In the genomic region with DNA sequence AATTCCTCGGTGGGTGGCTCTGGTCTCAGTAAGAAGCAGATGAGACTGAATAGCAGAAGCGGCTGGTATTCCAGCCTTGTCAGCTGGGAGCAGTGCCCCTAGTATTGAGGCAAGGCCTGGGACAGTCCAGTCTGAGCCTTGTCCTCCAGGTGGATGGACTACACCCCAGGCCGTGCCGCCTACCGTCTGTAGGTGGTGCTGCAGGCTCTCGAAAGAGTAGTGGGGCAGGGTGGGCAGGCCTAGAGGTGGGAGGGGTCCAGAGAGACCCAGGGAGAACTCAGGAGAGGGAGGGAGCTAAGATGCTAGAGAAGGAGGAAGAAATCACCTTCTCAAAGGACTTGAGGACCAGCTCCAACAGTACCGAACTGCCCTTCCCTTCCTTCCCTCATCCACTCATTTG, we compare ENCODE assay signal across 8 mouse cellular contexts.
DNase-seq lines count a peak whose midpoint lies in the region; ATAC-seq and TF ChIP-seq lines count a peak whose summit lies in the region.

No protein-coding gene starts in this region.

- H3K27ac ChIP-seq in kidney, embryonic 14.5 days (ENCODE audit: low read depth, low read length) = no peak overlapping the region
- no peak overlapping the region for H3K27ac ChIP-seq in kidney, adult 2 months (ENCODE audit: insufficient read depth, low read depth, low read length)
- no peak overlapping the region for H3K27ac ChIP-seq in kidney, postnatal 0 days
- H3K27ac ChIP-seq in stomach, embryonic 14.5 days (ENCODE audit: low read length) = no peak overlapping the region

- 15% methylated on average over 6 of the region's 7 CpGs for WGBS in kidney, embryonic 14.5 days
- WGBS in kidney, adult 2 months = 32% methylated on average over 7 of the region's 7 CpGs
- WGBS in kidney, postnatal 0 days = 20% methylated on average over 7 of the region's 7 CpGs
- WGBS in stomach, embryonic 14.5 days = 18% methylated on average over 7 of the region's 7 CpGs

- H3K27me3 ChIP-seq in kidney, embryonic 14.5 days (ENCODE audit: control insufficient read depth, insufficient read depth, low read length) = 0 out of 2 replicates have a peak, but pooled peaks cover 2% of the 10 kb centered on the region
- H3K27me3 ChIP-seq in kidney, adult 2 months (replicated peaks; ENCODE audit: control insufficient read depth, insufficient read depth, low read length) = no peaks in the 10 kb centered on the region
- no peaks in the 10 kb centered on the region for H3K27me3 ChIP-seq in kidney, postnatal 0 days (ENCODE audit: insufficient read depth, low read length)
- H3K27me3 ChIP-seq in stomach, embryonic 14.5 days (ENCODE audit: control insufficient read depth, insufficient read depth, low read length) = no peaks in the 10 kb centered on the region

- no peaks in the 10 kb centered on the region for H3K36me3 ChIP-seq in kidney, embryonic 14.5 days (ENCODE audit: control insufficient read depth, insufficient read depth, low read length)
- no peaks in the 10 kb centered on the region for H3K36me3 ChIP-seq in kidney, adult 2 months (ENCODE audit: control insufficient read depth, insufficient read depth, low read length)
- no peaks in the 10 kb centered on the region for H3K36me3 ChIP-seq in kidney, postnatal 0 days (ENCODE audit: insufficient read depth, low read length)
- no peaks in the 10 kb centered on the region for H3K36me3 ChIP-seq in stomach, embryonic 14.5 days (ENCODE audit: control insufficient read depth, insufficient read depth, low read length)

- H3K4me1 ChIP-seq in kidney, embryonic 14.5 days (ENCODE audit: control insufficient read depth, insufficient read depth, low read length) = no peaks in the 10 kb centered on the region
- 0 out of 2 replicates have a peak, but pooled peaks cover 3% of the 10 kb centered on the region for H3K4me1 ChIP-seq in kidney, adult 2 months (ENCODE audit: control insufficient read depth, insufficient read depth, low read length)
- 0 out of 2 replicates have a peak, but pooled peaks cover 3% of the 10 kb centered on the region for H3K4me1 ChIP-seq in kidney, postnatal 0 days (replicated peaks; ENCODE audit: insufficient read depth, low read length)
- no peaks in the 10 kb centered on the region for H3K4me1 ChIP-seq in stomach, embryonic 14.5 days (ENCODE audit: control insufficient read depth, insufficient read depth, low read length)

- TF ChIP-seq CTCF in kidney, adult 2 months (conservative IDR thresholded peaks at IDR 0.05; ENCODE audit: insufficient read depth, insufficient read length, low read depth, low read length) = no peak; the same call in 1 of the 2 replicates
- TF ChIP-seq CTCF in kidney, postnatal 0 days (IDR thresholded peaks at IDR 0.05; ENCODE audit: low read depth) = peak; percentile 73

- no peaks in the 10 kb centered on the region for H3K9me3 ChIP-seq in kidney, embryonic 14.5 days (ENCODE audit: control insufficient read depth, low read length)
- H3K9me3 ChIP-seq in kidney, postnatal 0 days (replicated peaks; ENCODE audit: low read length) = no peaks in the 10 kb centered on the region
- H3K9me3 ChIP-seq in stomach, embryonic 14.5 days (ENCODE audit: control insufficient read depth, low read depth, low read length) = no peaks in the 10 kb centered on the region

- H3K4me3 ChIP-seq in kidney, embryonic 14.5 days (ENCODE audit: low read length) = no peak overlapping the region
- H3K4me3 ChIP-seq in kidney, adult 2 months (ENCODE audit: insufficient read depth, low read depth, low read length) = no peak overlapping the region
- no peak overlapping the region for H3K4me3 ChIP-seq in kidney, postnatal 0 days (replicated peaks; ENCODE audit: low read depth, low read length)
- no peak overlapping the region for H3K4me3 ChIP-seq in stomach, embryonic 14.5 days (ENCODE audit: low read depth, low read length)

- peak; percentile 75 for ATAC-seq in kidney, embryonic 14.5 days (ENCODE audit: low FRiP score, low TSS enrichment)
- peak; percentile 74; the same call in 1 of the 2 replicates for ATAC-seq in kidney, postnatal 0 days (replicated peaks; ENCODE audit: low FRiP score, low read depth)
- ATAC-seq in stomach, embryonic 14.5 days (ENCODE audit: insufficient number of reproducible peaks, insufficient read depth, low FRiP score, low read depth) = peak; percentile 65; the same call in 1 of the 2 replicates

- H3K4me2 ChIP-seq in kidney, embryonic 14.5 days (replicated peaks; ENCODE audit: low read depth, low read length) = no peak overlapping the region
- H3K4me2 ChIP-seq in kidney, postnatal 0 days (ENCODE audit: low read length) = no peak overlapping the region
- no peak overlapping the region for H3K4me2 ChIP-seq in stomach, embryonic 14.5 days (replicated peaks; ENCODE audit: low read depth, low read length)

- H3K9ac ChIP-seq in kidney, embryonic 14.5 days (ENCODE audit: low read depth, low read length) = no peak overlapping the region
- no peak overlapping the region for H3K9ac ChIP-seq in kidney, postnatal 0 days (ENCODE audit: low read depth, low read length)
- H3K9ac ChIP-seq in stomach, embryonic 14.5 days (replicated peaks; ENCODE audit: low read depth, low read length) = no peak overlapping the region

- TF ChIP-seq POLR2A in kidney, adult 2 months (IDR thresholded peaks at IDR 0.05; ENCODE audit: low read depth, low read length) = no peak

- no peak for DNase-seq in kidney, adult 2 months
- peak; percentile 19 for DNase-seq in ES-CJ7 (ENCODE audit: low read depth, low spot score)
- peak; percentile 77 for DNase-seq in embryo, embryonic 10.5 days (ENCODE audit: low spot score)
- DNase-seq in kidney, postnatal 0 days (ENCODE audit: low spot score) = peak; percentile 75
- DNase-seq in adipocyte (ENCODE audit: low spot score) = no peak
- no peak for DNase-seq in spleen, postnatal 36 days (ENCODE audit: low spot score in 2 of 2)

Comparison
In these comparisons a context has a peak if more than half of its experiments do, and no peak if none do; other contexts are left out.
1. DNase-seq: peak in ES-CJ7 (single experiment), embryo, embryonic 10.5 days (single experiment) and kidney, postnatal 0 days (single experiment); none in kidney, adult 2 months (single experiment), adipocyte (single experiment) and spleen, postnatal 36 days (0 of 2).
2. Peak in every context shown above with its lines, with median percentiles within 50 percentile points of each other: ATAC-seq.